Mouse (Mus musculus) limb, embryonic 12.5 days (tissue): ENCODE measurements around the gene Ankrd39. TPM values are rescaled to one million over a fixed set of nuclear protein-coding genes. Genes with fewer than 3 reads are reported as not detected.
A peak's percentile ranks its signal among the peaks of the same experiment; 100 is the strongest.

ENCODE experiments used
- ATAC-seq: fragments of 200-750 bp; cut with Nextera tagmentation; 2 replicates; pipeline ENCODE4 v1.8.0; 2017; ENCODE audit warnings: low read depth, moderate TSS enrichment; ENCODE audit not compliant: insufficient number of reproducible peaks, insufficient read depth, low FRiP score, low TSS enrichment
- H3K27ac ChIP-seq: fragments of 300-500 bp; sonication (generic); 2 replicates; pipeline ENCODE4 v1.5.1; 2016; ENCODE audit warnings: mild to moderate bottlenecking, moderate library complexity
- H3K27me3 ChIP-seq: fragments of 300-500 bp; sonication (generic); 2 replicates; pipeline ENCODE4 v1.6.1; 2016; ENCODE audit warnings: mild to moderate bottlenecking, moderate library complexity
- H3K36me3 ChIP-seq: fragments of 300-500 bp; sonication (generic); 2 replicates; pipeline ENCODE4 v1.6.1; 2016; ENCODE audit warnings: mild to moderate bottlenecking, moderate library complexity
- H3K4me1 ChIP-seq: fragments of 300-500 bp; sonication (generic); replicated peaks from 2 replicates; pipeline ENCODE4 v1.6.1; 2016
- H3K4me2 ChIP-seq: fragments of 300-500 bp; sonication (generic); 2 replicates; pipeline ENCODE4 v1.6.1; 2016; ENCODE audit warnings: mild to moderate bottlenecking, moderate library complexity
- H3K4me3 ChIP-seq: fragments of 300-500 bp; sonication (generic); replicated peaks from 2 replicates; pipeline ENCODE4 v1.5.1; 2016; ENCODE audit warnings: mild to moderate bottlenecking
- H3K9ac ChIP-seq: fragments of 300-500 bp; sonication (generic); replicated peaks from 2 replicates; pipeline ENCODE4 v1.6.1; 2016; ENCODE audit warnings: mild to moderate bottlenecking, moderate library complexity
- H3K9me3 ChIP-seq: fragments of 300-500 bp; sonication (generic); 2 replicates; pipeline ENCODE4 v1.6.1; 2016; ENCODE audit warnings: mild to moderate bottlenecking, moderate library complexity
- WGBS: fragments of 180-500 bp; shearing (Covaris S2); methylation state at CpG from one replicate; pipeline ENCODE4 v1.1.7; 2016; 5-methylcytosine and 5-hydroxymethylcytosine counted together
- polyA plus RNA-seq: library from polyadenylated mRNA; unstranded; fragments of >200 nt; fragmentation: Nextera tagmentation; extraction: Ambion mirVana; gene quantifications from 2 replicates; pipeline ENCODE4 v1.2.1, GENCODE M21; 2016

Ankrd39 gene
- polyA plus RNA-seq, 1 experiment from 2014 or later: 26.8 TPM

DNA sequence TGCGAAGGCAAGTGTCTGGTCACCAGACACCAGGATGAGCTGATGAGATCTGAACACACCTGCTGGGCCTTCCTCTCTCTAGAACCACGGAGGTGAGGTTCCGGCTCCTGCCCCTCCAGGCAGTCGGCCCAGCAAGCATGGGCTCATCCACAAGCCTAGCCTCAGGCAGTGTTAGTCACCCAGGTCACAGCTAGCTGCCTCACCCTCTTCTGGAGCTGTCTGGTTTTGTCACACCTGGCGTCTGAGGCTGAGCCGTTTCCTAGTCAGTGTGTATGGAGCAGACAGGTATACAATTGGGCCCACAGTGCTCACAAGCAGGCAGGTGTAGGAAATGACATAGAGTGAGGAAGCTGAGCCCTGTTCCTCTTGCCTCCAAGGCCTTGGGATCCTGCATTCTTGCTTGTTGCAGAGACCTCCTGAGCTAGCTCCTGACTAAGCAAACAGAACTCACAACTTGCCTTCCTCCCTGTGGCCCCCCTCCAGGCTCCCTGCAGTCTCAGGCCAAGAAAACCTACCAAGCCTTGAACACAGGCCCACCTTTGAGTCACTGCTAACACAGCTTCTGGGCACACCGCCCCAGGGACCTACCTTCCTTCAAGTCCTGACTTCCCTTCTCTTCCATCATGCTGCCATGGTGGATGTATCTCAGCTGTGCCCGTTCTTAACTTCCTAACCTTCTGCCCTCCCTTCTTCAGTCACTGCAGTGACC lies 36.3 kb upstream of the Ankrd39 start:
- ATAC-seq: no peak
- Histone ChIP-seq H3K4me2 (no peak overlapping the region), H3K27ac (peak overlapping the region; percentile 29; the same call in 1 of the 2 replicates), H3K9ac (no peak overlapping the region), H3K36me3 (no peaks in the 10 kb centered on the region), H3K4me3 (no peak overlapping the region), H3K9me3 (no peaks in the 10 kb centered on the region), H3K4me1 (peaks cover 71% of the 10 kb centered on the region), H3K27me3 (no peaks in the 10 kb centered on the region)
- WGBS: 80% methylated on average over 8 of the region's 8 CpGs

DNA sequence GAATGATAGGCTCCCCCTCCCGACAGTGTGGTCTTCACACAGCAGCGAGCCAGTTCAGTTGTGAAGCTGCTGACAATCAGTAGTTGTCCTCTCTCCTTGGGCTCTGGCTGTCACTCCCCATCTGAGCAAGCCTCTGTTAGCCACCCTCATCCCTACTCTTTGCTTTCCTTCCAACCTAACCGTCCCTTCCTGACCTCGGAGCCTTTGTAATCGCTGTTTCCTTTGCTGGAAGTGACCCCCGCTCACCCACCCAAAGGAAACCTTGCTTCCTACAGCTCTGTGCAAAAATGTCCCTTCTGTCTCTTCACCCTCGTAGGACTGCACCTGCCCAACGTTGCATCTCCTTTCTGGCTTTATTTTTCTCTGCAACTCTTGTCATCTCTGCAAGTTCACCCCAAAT lies 35.0 kb upstream of the Ankrd39 start:
- no peak overlapping the region for H3K9ac ChIP-seq
- ATAC-seq: no peak
- no peak overlapping the region for H3K4me2 ChIP-seq
- H3K9me3 ChIP-seq: no peaks in the 10 kb centered on the region
- H3K36me3 ChIP-seq: no peaks in the 10 kb centered on the region
- H3K4me1 ChIP-seq: peaks cover 61% of the 10 kb centered on the region
- H3K4me3 ChIP-seq: no peak overlapping the region
- no peak overlapping the region for H3K27ac ChIP-seq
- no peaks in the 10 kb centered on the region for H3K27me3 ChIP-seq
- WGBS: 81% methylated on average over 8 of the region's 8 CpGs

DNA sequence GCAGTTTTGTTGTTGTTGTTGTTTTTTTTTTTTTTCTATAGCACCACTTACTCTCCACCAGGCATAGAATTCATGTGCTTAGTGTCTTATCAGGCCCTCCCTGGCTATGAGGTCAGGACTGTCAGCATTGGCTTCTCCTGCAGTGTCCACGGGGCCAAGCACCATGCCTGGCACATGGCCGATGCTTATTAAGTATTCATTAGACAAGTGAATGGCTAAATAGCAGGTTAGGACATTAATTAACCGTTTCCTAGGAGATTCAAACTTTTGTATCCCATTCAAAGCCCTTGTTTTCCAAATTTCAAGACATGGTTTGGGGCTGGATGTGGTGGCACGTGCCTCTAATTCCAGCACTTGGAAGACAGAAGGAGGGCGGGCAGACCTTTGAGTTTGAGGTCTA lies 34.0 kb upstream of the Ankrd39 start:
- Histone ChIP-seq H3K27ac (peak overlapping the region; percentile 94), H3K9me3 (no peaks in the 10 kb centered on the region), H3K4me2 (no peak overlapping the region), H3K4me1 (peaks cover 61% of the 10 kb centered on the region), H3K4me3 (no peak overlapping the region), H3K9ac (no peak overlapping the region), H3K27me3 (no peaks in the 10 kb centered on the region), H3K36me3 (no peaks in the 10 kb centered on the region)
- WGBS: 77% methylated on average over 5 of the region's 5 CpGs
- no peak for ATAC-seq

DNA sequence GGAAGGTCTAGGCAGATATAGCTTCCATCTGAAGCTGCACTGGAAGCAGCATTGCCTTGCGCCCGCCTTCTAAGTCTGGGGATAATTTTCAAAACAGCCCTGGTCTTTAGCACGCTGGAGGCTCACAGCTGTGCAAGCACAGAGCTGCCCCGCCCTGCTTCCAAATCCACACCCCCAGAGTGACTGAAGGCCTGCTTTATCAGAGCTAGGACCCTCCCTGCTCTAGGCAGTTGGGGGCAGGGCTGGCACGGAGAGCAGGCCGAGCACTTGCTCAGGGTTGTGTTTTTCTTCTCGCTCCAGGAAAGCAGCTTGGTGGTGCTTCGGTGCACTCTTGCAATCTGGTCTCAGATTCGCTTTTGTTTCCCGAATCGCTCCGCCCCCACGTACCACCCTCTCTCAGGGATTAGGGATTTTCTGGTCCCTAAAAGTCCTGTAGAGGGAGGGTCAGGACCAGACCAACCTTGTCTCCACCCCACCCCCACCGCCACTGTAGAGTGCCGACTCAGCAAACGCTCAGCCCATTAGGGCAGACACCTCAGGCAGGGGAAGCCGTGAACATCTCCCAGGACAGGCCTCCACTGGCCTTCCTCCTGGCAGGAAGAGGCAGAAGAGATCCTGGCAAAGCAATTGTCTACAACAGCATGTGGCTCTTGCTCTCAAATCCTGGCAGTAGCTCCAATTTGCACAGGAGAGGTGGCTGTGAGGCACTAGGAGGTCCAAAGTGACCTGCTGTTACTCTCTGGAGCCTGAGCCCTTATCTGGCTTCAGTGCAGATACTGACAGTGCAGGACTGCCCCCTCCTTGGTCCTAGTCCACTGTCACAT lies 33.4 kb upstream of the Ankrd39 start:
- H3K9ac ChIP-seq: peak overlapping the region; percentile 18; the same call in 1 of the 2 replicates
- H3K27ac ChIP-seq: peak overlapping the region; percentile 94
- H3K36me3 ChIP-seq: no peaks in the 10 kb centered on the region
- H3K4me1 ChIP-seq: peaks cover 61% of the 10 kb centered on the region
- peak; percentile 90 for ATAC-seq
- H3K4me2 ChIP-seq: peak overlapping the region; percentile 54
- no peaks in the 10 kb centered on the region for H3K9me3 ChIP-seq
- 2% methylated on average over 17 of the region's 17 CpGs for WGBS
- peak overlapping the region; percentile 5 for H3K4me3 ChIP-seq
- no peaks in the 10 kb centered on the region for H3K27me3 ChIP-seq

DNA sequence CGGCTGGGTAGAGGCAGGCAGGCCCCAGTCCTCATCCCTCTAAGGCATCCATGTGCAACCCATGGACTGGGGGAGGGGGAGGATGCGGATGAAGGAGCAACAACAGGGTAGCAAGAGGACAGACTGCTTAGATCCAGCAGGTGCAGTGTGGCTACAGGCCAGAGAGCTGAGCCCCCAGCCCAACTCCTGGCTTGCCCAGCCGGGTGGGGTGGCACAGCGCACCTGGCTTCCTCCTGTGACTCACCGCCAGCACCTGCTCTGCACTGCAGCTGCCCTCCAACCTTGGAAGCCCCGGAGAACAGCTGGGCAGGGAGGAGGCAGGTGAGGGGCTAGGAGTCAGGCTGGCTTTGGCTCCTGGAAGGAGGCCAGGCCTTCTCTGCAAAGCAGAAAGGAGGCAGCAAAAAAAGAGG lies 32.7 kb upstream of the Ankrd39 start:
- Histone ChIP-seq H3K4me2 (peak overlapping the region; percentile 54), H3K4me3 (peak overlapping the region; percentile 5), H3K9ac (0 out of 2 replicates have a peak overlapping the region, but pooled peaks have one; percentile 28), H3K4me1 (peaks cover 64% of the 10 kb centered on the region), H3K27me3 (no peaks in the 10 kb centered on the region), H3K36me3 (no peaks in the 10 kb centered on the region), H3K27ac (peak overlapping the region; percentile 94), H3K9me3 (no peaks in the 10 kb centered on the region)
- WGBS: 16% methylated on average over 6 of the region's 6 CpGs
- peak; percentile 72 for ATAC-seq

DNA sequence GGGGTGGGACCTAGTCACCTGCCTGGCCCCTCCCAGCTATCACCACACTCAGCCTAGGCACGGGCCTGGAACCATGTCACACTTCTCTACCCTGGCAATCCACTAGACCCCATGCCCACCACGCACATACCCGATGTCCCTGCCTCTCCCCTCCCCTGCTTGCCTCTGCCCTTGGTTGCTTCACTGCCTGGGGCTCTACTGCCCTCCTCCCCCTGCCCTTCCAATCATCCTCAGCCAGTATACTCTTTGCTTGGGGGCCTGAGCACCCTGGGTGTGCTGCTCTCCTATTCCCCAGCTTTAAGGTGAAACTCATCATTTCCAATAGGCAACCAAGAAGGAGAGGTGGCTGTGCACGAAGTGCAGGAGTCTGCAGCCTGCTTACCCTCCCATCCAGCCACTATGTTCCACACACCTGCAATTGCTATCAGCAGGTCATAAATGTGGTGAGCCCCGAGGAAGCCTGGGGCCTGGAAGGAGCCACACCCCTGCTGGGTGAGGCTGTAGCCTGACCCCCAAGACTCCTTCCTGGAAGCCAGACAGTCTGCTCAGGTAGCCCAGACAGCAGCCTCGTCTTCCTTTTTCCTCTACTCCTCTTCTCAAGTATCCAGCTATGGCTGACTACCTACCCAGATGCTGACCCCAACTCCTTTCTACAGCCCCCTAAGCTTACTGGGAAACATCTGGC lies 29.9 kb upstream of the Ankrd39 start:
- H3K4me3 ChIP-seq: no peak overlapping the region
- WGBS: 39% methylated on average over 6 of the region's 6 CpGs
- no peak overlapping the region for H3K4me2 ChIP-seq
- H3K4me1 ChIP-seq: peaks cover 71% of the 10 kb centered on the region
- no peaks in the 10 kb centered on the region for H3K36me3 ChIP-seq
- no peaks in the 10 kb centered on the region for H3K27me3 ChIP-seq
- no peak overlapping the region for H3K9ac ChIP-seq
- no peaks in the 10 kb centered on the region for H3K9me3 ChIP-seq
- ATAC-seq: no peak
- H3K27ac ChIP-seq: peak overlapping the region; percentile 26

DNA sequence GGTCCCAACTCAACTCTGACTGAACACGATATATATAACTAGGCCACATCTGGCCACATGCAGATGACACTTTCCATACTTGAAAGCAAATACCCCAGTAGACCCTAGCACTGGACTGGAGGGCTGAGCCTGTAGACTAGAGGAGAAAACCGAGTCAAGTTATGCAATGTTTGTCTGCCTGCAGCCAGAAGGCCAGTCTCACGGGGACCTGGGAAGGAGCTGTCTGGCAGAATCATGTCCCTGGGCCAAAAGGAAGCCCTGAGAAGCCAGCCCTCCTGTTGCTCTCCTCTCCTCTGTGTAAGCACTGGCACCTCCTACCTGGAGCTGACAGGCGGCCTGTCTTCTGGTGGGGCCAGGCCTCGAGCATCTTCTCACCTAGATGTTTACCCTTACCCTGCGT lies 28.1 kb upstream of the Ankrd39 start:
- ATAC-seq: no peak
- 58% methylated on average over 6 of the region's 6 CpGs for WGBS
- no peak overlapping the region for H3K9ac ChIP-seq
- no peaks in the 10 kb centered on the region for H3K36me3 ChIP-seq
- H3K27me3 ChIP-seq: no peaks in the 10 kb centered on the region
- no peak overlapping the region for H3K4me2 ChIP-seq
- H3K4me3 ChIP-seq: no peak overlapping the region
- H3K4me1 ChIP-seq: peaks cover 64% of the 10 kb centered on the region
- no peaks in the 10 kb centered on the region for H3K9me3 ChIP-seq
- H3K27ac ChIP-seq: peak overlapping the region; percentile 26; the same call in 1 of the 2 replicates

DNA sequence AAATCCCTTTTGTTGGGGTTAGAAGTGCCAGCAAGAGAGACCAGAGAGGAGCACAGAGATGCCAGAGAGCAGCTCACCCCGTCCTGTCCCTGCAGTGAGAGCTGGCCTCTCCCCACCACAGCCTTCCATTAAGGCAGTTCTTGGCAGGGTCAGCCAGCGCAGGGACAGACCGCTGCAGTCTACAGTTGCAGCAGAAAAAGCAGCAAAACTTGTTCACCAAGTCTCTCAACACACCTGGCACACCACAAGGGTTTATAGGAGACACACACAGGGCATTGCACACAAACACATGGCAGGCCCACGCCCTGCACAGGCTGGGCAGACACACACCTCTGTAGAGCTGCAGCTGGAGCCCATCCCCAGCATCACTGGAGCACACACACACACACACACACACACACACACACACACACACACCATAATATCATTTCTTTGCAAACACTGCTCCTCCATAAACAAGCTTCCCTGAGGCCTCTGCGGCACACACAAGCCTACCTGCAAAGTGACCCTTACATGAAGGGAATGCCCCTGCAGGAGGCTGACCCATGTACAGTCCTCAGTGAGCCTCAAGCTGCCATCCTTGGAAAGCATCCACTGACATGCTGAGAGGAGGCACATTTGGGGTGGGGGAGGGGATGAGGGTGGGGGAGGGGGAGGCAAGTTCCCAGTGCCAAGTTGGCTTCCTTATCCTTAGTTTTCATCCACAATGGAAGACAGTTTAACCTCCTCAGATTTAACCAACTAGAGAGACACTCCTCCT lies 27.1 kb upstream of the Ankrd39 start:
- Histone ChIP-seq H3K36me3 (no peaks in the 10 kb centered on the region), H3K4me2 (no peak overlapping the region), H3K9ac (0 out of 2 replicates have a peak overlapping the region, but pooled peaks have one; percentile 4), H3K4me3 (no peak overlapping the region), H3K9me3 (no peaks in the 10 kb centered on the region), H3K27ac (no peak overlapping the region), H3K27me3 (no peaks in the 10 kb centered on the region), H3K4me1 (peaks cover 60% of the 10 kb centered on the region)
- no peak for ATAC-seq
- 79% methylated on average over 5 of the region's 5 CpGs for WGBS

DNA sequence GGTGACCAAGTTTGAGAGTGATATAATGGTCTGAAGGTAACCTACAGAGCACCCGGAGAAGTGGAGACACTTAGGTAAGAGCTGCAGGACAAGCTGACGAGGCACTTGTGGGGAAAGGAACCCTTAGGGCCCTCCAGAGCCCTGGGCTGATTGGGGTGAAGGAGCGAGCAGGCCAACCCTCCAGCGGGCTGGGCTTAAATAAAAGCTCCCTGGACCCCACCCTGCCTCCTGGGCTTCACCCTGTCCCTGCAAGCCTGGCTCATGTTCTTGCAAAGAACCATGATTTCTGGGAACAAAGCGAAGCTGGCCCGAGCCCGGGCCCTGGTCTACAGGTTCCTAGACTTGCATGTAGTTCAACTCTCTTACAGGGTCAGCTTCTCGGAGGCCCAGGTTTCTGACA lies 26.3 kb upstream of the Ankrd39 start:
- Histone ChIP-seq H3K27ac (no peak overlapping the region), H3K36me3 (no peaks in the 10 kb centered on the region), H3K9me3 (no peaks in the 10 kb centered on the region), H3K4me2 (no peak overlapping the region), H3K4me3 (no peak overlapping the region), H3K9ac (no peak overlapping the region), H3K4me1 (peaks cover 64% of the 10 kb centered on the region), H3K27me3 (no peaks in the 10 kb centered on the region)
- WGBS: 76% methylated on average over 8 of the region's 8 CpGs
- no peak for ATAC-seq

DNA sequence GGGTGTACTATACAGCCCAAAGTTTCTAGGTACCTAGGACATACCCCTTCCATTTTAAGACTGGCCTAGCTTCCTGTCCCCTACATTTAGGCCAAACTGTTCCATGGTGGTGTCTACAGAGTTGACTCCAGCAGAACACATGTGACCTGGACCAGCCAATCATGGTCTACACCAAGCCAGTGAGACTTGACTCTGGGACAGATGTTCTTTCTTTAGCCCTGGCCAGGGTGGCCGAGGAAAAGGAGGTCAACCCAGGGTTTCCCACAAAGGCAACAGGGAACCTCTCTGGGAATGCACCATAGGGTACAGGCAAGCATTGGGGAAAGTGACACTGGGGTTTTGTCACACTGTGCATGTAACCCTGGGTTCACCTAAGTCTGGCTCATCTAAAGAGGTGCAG lies 25.5 kb upstream of the Ankrd39 start:
- H3K27ac ChIP-seq: no peak overlapping the region
- H3K9me3 ChIP-seq: no peaks in the 10 kb centered on the region
- no peak overlapping the region for H3K4me3 ChIP-seq
- no peak overlapping the region for H3K9ac ChIP-seq
- H3K27me3 ChIP-seq: no peaks in the 10 kb centered on the region
- ATAC-seq: no peak
- 54% methylated on average over 1 of the region's 1 CpGs for WGBS
- H3K36me3 ChIP-seq: no peaks in the 10 kb centered on the region
- H3K4me1 ChIP-seq: peaks cover 72% of the 10 kb centered on the region
- H3K4me2 ChIP-seq: no peak overlapping the region
